Mouse (Mus musculus) heart, adult 2 months (tissue): ENCODE measurements around the gene Thg1l.

Experiments used
- EP300 ChIP-seq: fragments of 200-500 bp; IDR thresholded peaks from 2 replicates; pipeline ENCODE4 v1.6.1; 2011; ENCODE audit warnings: low read depth, low read length, control low read depth; ENCODE audit not compliant: insufficient read depth
- POLR2A ChIP-seq: fragments of 200-500 bp; IDR thresholded peaks from 2 replicates; pipeline ENCODE4 v1.6.1; 2011; ENCODE audit warnings: mild to moderate bottlenecking, low read depth, low read length, control low read depth; ENCODE audit not compliant: insufficient read depth

GRCm38 (mm10) chr11:45991604-45992003, 36.3 kb upstream of the Thg1l start:
- TF ChIP-seq EP300 (no peak), POLR2A (no peak)
